Mouse (Mus musculus): ENCODE results near the gene Epn2. TPM values are rescaled to one million over a fixed set of nuclear protein-coding genes. Genes with fewer than 3 reads are reported as not detected.
"Not testable (repeated sequence)": the region's sequence is repeated elsewhere in the genome, so short reads cannot be mapped to it uniquely, and the experiment has no call there.

Gene Epn2
- polyA plus RNA-seq, 1 experiment: 48.3 TPM

DNA sequence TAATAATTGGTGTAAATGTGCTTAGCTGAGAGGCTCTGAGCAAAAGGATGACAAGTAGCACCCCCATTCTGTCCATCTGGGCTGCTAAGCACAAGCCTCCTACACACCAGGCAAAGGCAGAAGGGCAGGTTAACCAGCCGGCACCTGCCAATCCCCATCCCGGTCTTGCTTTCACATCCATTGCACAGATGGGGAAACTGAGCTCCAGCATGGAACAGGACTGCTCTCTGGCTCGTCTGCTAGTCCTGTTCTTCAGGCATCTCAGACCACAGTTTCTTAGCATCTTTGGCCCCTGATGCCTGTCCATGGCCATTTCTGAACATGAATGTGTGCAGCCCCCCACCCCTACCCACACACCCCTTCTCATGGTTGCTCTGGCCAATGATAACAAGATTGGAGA is 12.6 kb upstream of the Epn2 start:
- DNase-seq (ENCODE audit: low spot score): no peak

DNA sequence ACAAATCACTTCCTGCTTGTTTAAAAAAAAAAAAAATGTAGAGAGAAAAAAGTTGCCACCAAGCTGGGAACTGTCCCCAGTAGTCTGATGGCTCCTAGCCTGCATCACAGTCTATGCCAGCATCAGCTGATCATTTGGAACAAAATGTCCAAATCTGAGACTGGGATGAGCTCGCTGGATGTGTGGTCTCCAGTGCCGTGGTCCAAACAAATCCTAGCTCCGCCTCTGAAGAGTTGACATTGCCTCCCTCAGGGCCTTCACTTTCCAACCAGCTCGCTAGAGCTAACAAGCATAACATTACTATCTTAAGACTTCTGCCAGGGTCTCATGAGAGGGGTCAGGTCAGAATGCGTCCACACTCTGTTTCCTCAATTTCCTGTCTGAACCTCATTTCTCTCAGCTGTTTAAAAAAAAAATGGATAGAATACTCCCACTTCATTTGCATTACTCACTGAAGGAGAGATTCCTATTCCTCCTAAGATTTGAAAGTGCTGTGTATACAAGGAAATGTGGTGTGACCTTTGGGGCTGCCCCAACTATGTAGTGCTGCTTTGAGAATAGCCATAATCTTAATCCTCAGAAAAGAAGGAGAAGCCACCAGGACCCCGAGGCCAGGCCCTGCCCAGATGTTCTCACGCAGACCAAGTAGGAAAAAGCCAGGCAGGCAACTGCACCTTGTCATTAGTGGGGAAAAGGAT is 11.2 kb upstream of the Epn2 start:
- no peak for DNase-seq (ENCODE audit: low spot score)

DNA sequence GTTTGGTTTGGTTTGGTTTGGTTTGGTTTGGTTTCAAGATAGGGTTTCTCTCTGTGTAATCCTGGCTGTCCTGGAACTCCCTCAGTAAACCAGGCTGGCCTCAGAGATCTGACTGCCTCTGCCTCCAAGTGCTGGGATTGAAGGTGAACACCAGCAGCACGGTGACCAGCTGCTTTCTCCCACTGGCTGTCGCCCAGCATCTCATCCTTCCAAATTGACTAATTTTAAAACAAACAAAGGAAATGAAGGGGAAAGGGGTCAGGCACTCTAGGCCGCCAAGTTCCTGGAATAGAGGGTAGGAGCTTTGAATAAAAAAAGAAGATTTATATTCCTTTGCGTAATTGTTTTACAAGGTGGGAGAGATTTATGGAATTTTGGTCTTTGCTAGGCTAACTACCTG is 5.9 kb upstream of the Epn2 start:
- no peak for DNase-seq (ENCODE audit: low spot score)

DNA sequence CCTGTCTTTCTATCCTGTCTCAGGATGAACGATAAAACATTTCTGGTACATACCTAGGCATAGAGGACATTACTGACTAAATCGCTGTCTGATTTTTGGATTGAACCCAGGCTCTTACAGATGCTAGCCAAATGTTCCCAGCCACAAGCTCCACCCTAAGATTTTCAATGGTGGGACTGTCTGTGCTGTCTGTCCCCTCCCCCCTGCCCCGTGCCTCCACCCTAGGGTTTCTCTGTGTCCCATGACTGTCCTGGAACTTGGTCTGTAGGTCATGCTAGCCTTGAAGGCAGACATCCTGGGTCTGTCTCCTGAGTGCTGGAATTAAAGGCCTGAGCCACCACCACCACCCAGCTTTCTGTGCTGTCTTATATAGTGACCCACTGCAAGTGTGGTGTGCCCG is 5.3 kb upstream of the Epn2 start:
- no peak for DNase-seq (ENCODE audit: low spot score)

DNA sequence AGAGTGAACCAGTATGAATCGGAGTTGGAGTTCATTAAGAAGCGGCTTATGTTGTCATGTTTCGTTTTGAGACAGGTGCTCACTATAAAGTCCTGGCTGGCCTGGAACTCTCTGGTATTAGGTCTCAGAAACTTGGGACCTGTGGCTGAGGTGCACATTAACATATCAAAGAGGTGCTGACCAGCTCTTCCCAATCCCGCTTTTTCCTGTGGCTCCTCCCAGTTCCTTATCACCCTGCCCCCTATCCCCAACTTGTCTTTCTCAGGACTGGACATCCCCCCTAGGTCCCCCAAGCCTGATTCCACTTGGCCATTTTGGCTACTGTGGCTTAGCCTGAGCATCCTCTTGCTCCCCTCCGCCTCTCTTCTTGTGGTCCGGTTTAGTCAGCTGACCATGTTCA is 4.6 kb upstream of the Epn2 start:
- DNase-seq (ENCODE audit: low spot score): no peak

DNA sequence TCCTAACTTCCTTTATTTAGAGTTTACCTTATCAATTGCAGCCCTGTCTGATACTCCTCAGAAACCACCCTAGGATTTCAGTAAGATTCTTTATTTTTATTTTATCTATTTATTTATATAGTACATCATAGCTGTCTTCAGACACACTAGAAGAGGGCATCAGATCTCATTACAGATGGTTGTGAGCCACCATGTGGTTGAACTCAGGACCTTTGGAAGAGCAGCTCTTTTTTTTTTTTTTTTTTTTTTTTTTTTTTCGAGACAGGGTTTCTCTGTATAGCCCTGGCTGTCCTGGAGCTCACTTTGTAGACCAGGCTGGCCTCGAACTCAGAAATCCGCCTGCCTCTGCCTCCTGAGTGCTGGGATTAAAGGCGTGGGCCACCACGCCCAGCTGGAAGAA is 3.3 kb upstream of the Epn2 start:
- DNase-seq (ENCODE audit: low spot score): not testable (repeated sequence)

DNA sequence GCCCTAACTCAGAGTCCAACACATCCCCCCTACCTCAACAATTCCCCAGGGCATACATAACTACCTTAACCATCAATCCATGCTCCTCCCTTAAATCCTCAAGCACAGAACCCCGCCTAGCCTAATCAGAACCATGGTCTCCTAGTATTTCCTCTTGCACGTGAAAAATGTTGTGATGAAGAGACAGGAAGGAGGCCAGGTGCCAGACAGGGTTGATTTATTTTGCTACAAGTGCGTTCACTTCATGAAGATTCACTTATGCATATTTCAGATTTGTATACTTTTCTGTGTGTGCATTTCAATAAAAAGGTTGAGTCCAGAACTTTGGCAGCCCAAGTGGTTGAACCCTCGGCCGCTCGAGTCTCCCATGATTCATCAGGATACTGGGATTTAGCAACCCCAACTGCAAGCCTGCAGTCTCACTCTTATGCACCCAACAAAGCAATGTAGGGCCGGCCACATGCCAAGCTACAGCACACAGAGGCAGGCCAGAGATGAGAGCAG is 443 bp upstream of the Epn2 start:
- no peak for DNase-seq (ENCODE audit: low spot score)

DNA sequence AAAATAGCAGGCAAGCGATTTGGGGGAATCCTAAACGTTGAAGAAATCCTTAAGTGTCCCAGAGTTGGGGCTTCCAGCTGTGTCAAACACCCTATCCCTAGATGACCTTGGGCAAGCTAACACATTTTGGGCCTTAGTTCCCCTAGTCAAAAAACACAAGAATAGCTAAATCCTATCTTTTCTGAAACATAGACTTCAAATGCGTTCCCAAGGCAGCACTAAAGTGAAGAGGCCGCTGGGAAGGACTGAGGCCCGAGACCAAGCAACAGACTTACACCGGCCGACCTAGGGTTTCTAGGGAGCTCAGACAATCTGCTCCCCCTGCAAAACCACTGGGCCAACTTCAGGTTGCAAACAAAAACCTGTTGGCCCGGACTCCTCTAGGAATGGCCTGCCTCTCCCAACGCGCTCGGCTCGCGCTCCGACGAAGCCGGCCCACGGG is 925 bp downstream of the Epn2 start:
- DNase-seq (ENCODE audit: low spot score): no peak

DNA sequence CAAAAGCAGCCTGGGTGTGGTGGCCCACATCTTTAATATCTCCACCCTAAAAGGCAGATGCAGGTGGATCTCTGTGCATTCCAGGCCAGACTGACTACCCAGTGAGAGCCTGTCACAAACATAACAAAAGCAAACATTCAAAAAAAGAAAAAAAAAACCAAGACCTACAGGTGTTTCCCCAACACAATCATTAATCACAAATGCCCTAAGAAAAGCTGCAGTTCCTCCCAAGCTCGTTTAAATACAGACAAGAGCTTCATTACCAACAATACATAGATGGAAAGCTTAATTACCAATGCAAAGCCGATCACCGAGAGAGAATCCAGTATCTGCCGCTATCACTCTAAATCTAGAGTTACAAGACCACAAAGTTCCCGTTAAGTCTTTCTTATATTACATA is 1.5 kb downstream of the Epn2 start:
- no peak for DNase-seq (ENCODE audit: low spot score)

DNA sequence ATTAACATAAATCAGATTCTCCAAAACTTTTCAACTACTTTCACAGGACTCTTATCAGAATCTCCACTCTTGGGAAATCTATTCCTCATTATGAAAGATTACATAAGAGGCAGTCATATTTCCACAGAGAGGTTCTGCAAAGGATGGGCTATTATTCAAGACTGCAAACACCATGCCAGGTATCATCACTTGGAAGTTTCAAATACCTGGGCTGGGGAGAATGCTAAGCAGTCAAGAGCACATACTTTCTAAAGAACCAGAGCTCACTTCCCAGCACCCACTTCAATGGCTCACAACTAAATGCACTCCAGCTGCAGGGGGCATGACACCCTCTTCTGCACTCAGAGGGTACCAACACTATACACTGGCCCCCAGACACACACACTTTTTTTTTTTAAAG is 2.1 kb downstream of the Epn2 start:
- DNase-seq (ENCODE audit: low spot score): no peak

DNA sequence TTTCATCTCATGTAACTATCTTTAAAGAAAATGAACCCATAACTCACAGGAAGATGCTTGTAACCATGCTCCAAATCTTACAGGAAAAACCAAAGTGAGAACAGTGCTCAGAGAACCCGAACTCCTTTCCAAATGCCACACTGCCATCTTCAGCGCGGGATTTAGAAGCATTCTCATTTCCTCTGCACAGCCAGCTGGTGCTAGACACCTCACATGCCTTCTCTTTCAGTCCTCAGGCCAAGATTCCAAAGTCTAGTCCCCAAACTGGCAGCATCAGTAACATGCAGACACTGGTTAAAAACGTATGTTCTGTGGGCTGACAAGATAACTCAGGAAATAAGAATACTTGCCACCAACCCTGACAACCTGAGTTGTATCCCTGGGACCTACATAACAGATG is 6.2 kb downstream of the Epn2 start:
- DNase-seq (ENCODE audit: low spot score): no peak

DNA sequence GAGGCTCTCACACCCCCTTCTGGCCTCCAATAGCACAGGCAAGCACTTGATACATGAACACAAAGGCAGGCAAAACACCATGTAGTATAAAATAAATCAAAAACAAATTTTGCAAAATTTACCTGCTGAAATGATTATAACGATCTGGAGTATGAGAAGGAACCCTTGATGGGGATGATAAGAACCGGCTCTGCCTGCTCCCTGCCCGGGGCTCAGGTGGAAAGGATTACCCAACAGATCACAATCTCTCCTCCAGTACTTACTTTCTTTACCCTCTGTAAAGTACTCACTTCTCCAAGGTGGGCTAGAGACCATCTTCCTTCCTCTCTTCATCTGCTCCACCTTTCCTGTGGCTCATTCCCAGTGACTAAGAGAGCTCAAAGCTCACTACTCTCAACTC is 8.3 kb downstream of the Epn2 start:
- no peak for DNase-seq (ENCODE audit: low spot score)

DNA sequence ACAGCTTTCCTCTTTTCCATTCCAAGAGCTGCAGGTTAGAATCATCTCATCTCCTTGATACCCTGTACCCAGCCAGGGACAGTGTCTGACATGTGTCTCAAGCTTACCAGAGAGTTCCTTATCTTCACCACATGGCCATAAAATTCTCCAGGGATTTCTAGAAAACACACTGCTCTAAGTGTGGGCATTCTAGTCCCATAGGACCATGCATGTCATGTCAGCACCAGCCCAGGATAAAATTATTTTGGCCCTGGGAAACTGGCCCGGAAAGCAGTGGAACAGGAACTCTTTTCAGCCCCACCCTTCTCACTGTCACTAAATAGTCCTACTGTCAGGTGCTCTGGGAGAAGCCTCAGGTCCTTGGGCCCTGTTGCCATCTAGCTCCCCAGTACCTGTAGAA is 9.8 kb downstream of the Epn2 start:
- DNase-seq (ENCODE audit: low spot score): no peak

DNA sequence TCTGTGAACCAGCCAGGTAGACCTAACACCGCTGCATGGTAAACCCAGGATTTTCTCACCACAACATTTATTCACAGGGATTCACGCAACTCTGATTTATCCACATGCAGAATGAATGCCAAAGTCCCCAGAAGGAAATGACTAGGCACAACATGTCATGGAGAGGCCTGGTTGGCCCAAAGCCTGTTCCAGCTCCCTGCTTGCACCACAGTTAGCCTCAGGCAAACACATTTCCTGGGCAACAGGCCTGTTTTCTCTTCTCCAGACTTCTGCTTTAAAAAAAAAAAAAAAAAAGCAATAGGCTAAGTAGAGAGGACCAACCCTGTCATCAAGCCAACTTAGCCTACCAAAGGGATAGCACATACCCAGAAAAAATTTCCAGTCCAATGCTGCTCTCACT is 14.9 kb downstream of the Epn2 start:
- no peak for DNase-seq (ENCODE audit: low spot score)

DNA sequence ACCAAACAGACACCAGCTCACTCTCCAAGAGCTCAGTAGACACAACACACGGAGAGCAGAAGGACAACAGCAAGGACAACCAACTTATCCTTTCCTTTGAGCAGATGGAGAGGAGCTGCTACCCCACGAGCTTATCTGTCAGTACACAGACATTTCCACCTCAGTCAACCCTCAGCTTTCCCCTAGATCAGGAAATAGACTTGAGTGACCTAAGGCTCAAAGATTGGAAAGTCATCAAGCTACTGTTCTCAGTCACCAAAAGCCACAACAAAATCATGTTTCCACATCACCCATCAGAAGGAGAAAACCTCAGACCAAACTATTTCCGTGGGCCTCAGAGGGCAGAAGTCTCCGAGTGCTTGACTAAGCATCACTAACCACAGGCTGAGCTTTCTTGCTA is 15.5 kb downstream of the Epn2 start:
- no peak for DNase-seq (ENCODE audit: low spot score)

DNA sequence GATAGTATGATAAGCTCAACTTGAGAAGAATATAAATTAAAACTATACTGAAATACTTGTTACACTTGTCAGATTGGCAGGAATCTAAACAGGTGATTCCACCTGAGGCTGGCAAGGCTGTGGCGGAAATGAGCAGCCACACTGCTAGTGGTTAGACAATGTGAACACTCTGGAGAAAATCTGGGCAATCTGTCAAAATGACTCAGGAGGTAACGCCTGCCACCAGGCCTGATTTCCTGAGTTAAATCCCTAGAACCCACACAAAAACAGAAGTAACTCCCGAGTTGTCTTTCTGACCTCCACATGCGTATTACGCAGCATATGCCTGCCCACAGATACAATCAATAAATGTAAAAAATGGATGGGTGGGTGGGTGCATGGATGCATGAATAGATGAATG is 17.1 kb downstream of the Epn2 start:
- DNase-seq (ENCODE audit: low spot score): no peak

DNA sequence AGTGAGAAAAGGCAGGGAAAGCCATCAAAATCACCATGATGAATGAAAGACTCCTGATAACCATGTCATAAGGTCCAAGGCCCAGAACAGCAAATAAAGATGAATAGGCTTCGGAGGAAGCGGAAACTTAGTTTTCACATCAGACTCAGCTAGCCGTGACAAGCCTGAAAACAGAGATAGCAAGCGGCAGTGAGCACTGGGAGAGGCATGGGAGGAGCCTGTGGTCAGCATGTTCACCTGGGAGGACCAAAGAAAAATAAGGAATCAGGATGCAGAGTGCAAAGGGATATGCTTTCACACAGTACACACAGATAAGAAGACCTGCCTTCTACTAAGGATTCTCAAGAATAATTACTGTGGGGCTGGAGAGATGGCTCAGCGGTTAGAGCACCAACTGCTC is 19.9 kb downstream of the Epn2 start:
- DNase-seq (ENCODE audit: low spot score): no peak

DNA sequence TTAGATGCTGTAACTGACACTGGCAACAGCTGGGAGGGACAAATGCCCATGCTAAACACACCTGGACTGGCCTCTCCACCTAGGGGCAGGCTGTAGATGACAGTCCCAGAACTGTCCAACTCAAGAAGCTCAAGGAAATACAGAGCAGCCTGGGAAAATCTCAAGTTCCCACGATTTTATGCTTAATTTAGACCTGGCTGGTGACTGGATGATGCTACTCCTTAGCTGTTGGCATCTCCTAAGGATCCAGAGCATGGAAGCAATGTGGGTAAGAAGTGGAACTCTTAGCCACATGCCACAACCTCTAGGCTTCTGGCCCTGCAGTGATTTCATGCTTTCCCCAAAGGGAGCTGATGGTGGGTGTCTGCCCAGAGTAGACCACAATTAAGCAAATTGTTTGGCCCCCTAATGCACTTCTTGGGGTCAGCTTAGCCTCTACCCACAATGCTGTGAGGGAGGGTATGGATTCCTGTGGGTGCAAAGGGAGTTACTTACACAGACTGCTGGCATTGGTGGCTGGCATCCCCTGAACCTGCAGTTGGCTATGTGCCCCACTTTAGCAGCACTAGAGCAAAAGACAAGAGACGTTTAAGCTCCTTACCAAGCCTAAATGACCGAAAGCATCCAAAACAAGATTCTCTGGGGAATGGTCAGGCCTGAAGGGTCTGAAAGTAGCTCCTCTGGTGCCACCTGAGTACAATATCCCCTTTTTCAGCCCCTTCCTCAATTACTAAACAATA is 26.3 kb downstream of the Epn2 start:
- DNase-seq (ENCODE audit: low spot score): no peak

DNA sequence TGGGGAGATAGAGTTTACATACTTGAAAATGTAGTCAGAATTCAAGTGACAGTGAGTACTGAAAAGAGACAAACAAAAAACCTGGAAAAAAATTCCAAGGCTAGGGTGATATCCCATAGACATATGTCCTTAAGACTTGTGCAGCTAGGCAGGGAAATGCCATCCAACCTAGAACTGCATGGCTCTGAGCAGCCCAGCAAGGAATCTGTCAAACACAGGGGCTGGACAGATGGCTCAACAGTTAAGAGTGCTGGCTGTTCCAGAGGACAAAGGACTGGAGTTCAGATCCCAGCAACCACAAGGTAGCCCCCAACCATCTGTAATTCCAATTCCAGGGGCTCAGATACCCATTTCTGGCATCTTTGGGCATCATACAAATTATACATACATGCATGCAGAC is 28.9 kb downstream of the Epn2 start:
- DNase-seq (ENCODE audit: low spot score): no peak

DNA sequence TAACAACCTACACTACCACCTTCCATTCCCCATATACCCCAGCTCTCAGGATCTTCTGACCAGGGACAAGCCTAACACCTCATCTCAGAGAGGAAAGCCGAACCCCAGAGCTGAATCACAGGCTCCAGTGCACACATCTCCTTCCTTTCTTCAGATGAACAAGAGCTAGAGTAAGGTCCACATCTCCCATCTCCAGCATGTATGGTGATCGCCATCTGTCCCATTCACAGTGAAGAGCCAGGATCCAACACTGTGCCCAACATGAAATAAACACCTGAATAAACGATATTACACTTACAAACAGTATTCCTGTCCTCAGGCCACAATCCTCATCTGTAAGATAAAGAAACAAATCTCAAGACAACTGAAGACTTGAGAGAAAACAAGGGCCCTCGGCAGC is 31.8 kb downstream of the Epn2 start:
- DNase-seq (ENCODE audit: low spot score): no peak

DNA sequence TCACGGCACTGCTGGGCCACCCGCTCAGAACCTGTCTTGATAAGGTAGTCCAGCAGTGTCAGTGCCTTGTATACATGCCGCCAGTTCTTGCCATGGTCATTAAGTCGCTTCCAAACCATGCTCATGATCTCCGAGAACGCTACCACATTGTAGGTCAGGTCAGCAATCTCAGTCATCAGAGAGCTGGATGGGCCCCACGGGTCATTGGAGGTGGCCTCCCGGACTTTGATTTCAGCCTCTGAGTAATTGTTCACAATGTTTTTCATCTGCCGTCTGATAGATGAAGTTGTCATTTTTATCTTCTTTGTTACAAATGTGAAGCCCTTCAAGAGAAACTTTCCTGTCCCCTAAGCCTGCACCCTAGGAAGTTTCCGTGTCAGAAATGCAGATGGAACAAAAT is 33.0 kb downstream of the Epn2 start:
- DNase-seq (ENCODE audit: low spot score): no peak

DNA sequence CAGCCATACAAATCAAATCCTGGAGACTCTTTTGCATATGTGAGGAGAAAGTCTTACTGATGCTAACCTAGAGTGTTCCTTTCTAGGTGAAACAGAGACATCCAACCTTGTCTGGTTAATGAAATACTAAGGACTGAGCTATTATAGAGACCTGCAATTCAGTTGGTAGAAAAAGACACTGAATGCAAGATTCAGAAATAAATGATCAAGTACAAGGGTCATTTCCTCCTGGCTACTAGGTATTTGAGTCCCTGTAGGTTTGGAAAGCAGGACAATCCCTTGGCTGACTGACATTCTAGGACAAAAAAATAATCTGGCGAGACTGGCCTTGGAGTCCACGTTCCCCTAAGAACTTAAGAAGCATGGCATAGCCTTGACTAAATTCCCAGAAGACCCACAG is 33.9 kb downstream of the Epn2 start:
- no peak for DNase-seq (ENCODE audit: low spot score)

DNA sequence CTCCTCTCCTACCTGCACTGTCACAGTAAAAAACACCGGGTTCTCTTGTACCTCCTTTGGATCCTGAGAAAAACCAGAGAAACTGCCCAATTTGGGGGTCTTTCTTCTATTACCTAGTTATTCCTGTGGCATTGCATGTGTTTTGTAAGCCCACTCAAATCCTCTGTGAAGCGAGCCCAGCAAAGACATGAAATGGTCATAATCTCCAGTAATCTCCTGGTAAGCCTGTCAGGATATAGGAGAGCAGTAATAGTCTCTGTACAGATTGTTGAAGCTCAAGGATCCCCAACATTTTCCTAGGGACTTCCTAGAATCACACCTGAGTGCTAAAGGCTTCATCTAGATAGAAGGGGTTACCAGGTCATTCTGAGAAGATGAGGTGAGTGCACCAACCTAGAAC is 38.4 kb downstream of the Epn2 start:
- no peak for DNase-seq (ENCODE audit: low spot score)

DNA sequence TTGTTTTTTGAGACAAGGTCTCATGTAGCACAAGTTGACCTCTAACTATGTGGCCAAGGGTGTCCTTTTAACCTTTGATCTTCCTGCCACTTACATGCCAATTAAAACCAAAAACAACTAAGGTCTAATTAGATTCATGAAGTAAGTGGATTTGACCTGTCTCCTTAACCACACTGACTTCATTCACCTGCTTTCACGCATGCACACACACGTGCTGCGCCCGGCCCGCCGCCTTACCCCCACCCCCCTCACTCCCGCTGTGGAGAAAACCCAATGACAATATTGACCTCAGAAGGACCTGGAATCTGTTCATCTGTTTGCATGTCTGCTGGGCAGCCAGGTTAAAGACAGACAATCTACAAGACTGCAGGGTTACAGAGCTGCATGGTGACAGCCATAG is 38.8 kb downstream of the Epn2 start:
- DNase-seq (ENCODE audit: low spot score): no peak
